Mouse (Mus musculus) kidney, embryonic 15.5 days (tissue): ENCODE measurements at regions not wholly inside any gene's neighbourhood (a gene's known extent, or its start where the extent isn't known, plus 50 kb on each side); places are given as distances from the start of the nearest gene placed in this dataset.

Experiments
- ATAC-seq: fragments of 200-750 bp; cut with Nextera tagmentation; replicated peaks from 2 replicates; pipeline ENCODE4 v1.8.0; 2017; ENCODE audit warnings: moderate TSS enrichment; ENCODE audit not compliant: low FRiP score
- H3K27ac ChIP-seq: fragments of 300-500 bp; sonication (generic); 2 replicates; pipeline ENCODE4 v1.5.1; 2015; ENCODE audit warnings: mild to moderate bottlenecking, inconsistent platforms
- H3K27me3 ChIP-seq: fragments of 300-500 bp; sonication (generic); 2 replicates; pipeline ENCODE4 v1.6.1; 2015; ENCODE audit warnings: inconsistent platforms
- H3K36me3 ChIP-seq: fragments of 300-500 bp; sonication (generic); 2 replicates; pipeline ENCODE4 v1.6.1; 2015; ENCODE audit warnings: inconsistent platforms
- H3K4me1 ChIP-seq: fragments of 300-500 bp; sonication (generic); 2 replicates; pipeline ENCODE4 v1.6.1; 2015; ENCODE audit warnings: inconsistent platforms
- H3K4me2 ChIP-seq: fragments of 300-500 bp; sonication (generic); 2 replicates; pipeline ENCODE4 v1.6.1; 2015; ENCODE audit warnings: moderate library complexity, mild to moderate bottlenecking, inconsistent platforms
- H3K4me3 ChIP-seq: fragments of 300-500 bp; sonication (generic); replicated peaks from 2 replicates; pipeline ENCODE4 v1.5.1; 2015; ENCODE audit warnings: mild to moderate bottlenecking, inconsistent platforms
- H3K9ac ChIP-seq: fragments of 300-500 bp; sonication (generic); 2 replicates; pipeline ENCODE4 v1.6.1; 2015; ENCODE audit warnings: mild to moderate bottlenecking, inconsistent platforms
- H3K9me3 ChIP-seq: fragments of 300-500 bp; sonication (generic); replicated peaks from 2 replicates; pipeline ENCODE4 v1.6.1; 2016; ENCODE audit warnings: inconsistent platforms
- WGBS: fragments of 180-500 bp; shearing (Covaris S2); methylation state at CpG from one replicate; pipeline ENCODE4 v1.1.7; 2015; ENCODE audit warnings: mixed read lengths; 5-methylcytosine and 5-hydroxymethylcytosine counted together

- 78% methylated on average over 5 of the region's 5 CpGs for WGBS
- H3K9me3 ChIP-seq: no peaks in the 10 kb centered on the region
- H3K4me1 ChIP-seq: no peaks in the 10 kb centered on the region
- no peaks in the 10 kb centered on the region; the same call in 1 of the 2 replicates for H3K27me3 ChIP-seq
- no peak overlapping the region for H3K4me2 ChIP-seq
- no peaks in the 10 kb centered on the region for H3K36me3 ChIP-seq
- H3K4me3 ChIP-seq: no peak overlapping the region
- ATAC-seq: no peak
- no peak overlapping the region for H3K9ac ChIP-seq
- no peak overlapping the region for H3K27ac ChIP-seq
Observed at GRCm38 (mm10) chr4:131415453-131415852, 422.6 kb downstream of the Ptpru start.

- Histone ChIP-seq H3K36me3 (no peaks in the 10 kb centered on the region), H3K9me3 (no peaks in the 10 kb centered on the region), H3K27me3 (no peaks in the 10 kb centered on the region; the same call in 1 of the 2 replicates), H3K4me1 (no peaks in the 10 kb centered on the region), H3K4me2 (no peak overlapping the region), H3K4me3 (no peak overlapping the region), H3K27ac (no peak overlapping the region), H3K9ac (no peak overlapping the region)
- WGBS: 42% methylated on average over 3 of the region's 3 CpGs
- ATAC-seq: no peak
Observed at GRCm38 (mm10) chr4:131416209-131416608, 421.9 kb downstream of the Ptpru start.

GRCm38 (mm10) chr4:131417159-131417748, 420.8 kb downstream of the Ptpru start:
- H3K4me1 ChIP-seq: no peaks in the 10 kb centered on the region
- H3K4me2 ChIP-seq: no peak overlapping the region
- no peak overlapping the region for H3K4me3 ChIP-seq
- H3K36me3 ChIP-seq: no peaks in the 10 kb centered on the region
- no peaks in the 10 kb centered on the region for H3K9me3 ChIP-seq
- ATAC-seq: no peak
- H3K27me3 ChIP-seq: no peaks in the 10 kb centered on the region
- H3K9ac ChIP-seq: no peak overlapping the region
- WGBS: 77% methylated on average over 14 of the region's 14 CpGs
- no peak overlapping the region for H3K27ac ChIP-seq

- 46% methylated on average over 11 of the region's 11 CpGs for WGBS
- Histone ChIP-seq H3K9me3 (no peaks in the 10 kb centered on the region), H3K36me3 (no peaks in the 10 kb centered on the region), H3K4me2 (no peak overlapping the region), H3K4me3 (no peak overlapping the region), H3K9ac (no peak overlapping the region), H3K27ac (no peak overlapping the region), H3K27me3 (0 out of 2 replicates have a peak, but pooled peaks cover 4% of the 10 kb centered on the region), H3K4me1 (peaks cover 17% of the 10 kb centered on the region; the same call in 1 of the 2 replicates)
- ATAC-seq: no peak
Observed at GRCm38 (mm10) chr4:131425311-131425710, 412.8 kb downstream of the Ptpru start.

GRCm38 (mm10) chr4:131427871-131428270, 410.2 kb downstream of the Ptpru start:
- Histone ChIP-seq H3K4me3 (no peak overlapping the region), H3K9ac (no peak overlapping the region), H3K9me3 (no peaks in the 10 kb centered on the region), H3K27ac (no peak overlapping the region), H3K27me3 (0 out of 2 replicates have a peak, but pooled peaks cover 4% of the 10 kb centered on the region), H3K36me3 (no peaks in the 10 kb centered on the region), H3K4me1 (peaks cover 20% of the 10 kb centered on the region; the same call in 1 of the 2 replicates), H3K4me2 (no peak overlapping the region)
- ATAC-seq: no peak
- 90% methylated on average over 7 of the region's 7 CpGs for WGBS

GRCm38 (mm10) chr4:131429356-131429755, 408.7 kb downstream of the Ptpru start:
- H3K9ac ChIP-seq: no peak overlapping the region
- no peaks in the 10 kb centered on the region for H3K9me3 ChIP-seq
- no peak overlapping the region for H3K4me2 ChIP-seq
- ATAC-seq: no peak
- H3K4me3 ChIP-seq: no peak overlapping the region
- H3K36me3 ChIP-seq: no peaks in the 10 kb centered on the region
- H3K27ac ChIP-seq: no peak overlapping the region
- 47% methylated on average over 11 of the region's 11 CpGs for WGBS
- 0 out of 2 replicates have a peak, but pooled peaks cover 4% of the 10 kb centered on the region for H3K27me3 ChIP-seq
- peaks cover 20% of the 10 kb centered on the region; the same call in 1 of the 2 replicates for H3K4me1 ChIP-seq

DNA sequence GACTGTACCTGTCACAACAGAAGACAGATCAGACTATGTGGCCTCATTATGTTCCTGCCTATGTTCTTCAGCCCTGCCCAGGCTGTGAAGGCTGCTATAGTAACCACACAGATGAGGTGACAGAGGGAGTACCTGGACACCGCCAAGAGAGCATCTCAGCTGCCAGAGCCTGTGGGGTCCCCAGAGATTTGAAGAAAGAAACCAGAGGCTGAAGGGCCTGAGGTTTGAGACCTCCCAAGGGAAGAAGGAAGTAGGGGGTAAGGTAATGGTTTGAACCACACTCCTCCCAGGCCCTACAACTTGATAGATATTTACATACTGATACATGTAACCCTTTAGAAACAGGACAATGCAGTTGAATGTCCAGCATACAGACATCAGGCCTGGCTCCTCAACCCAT, 407.7 kb downstream of the Ptpru start:
- H3K4me2 ChIP-seq: no peak overlapping the region
- no peak overlapping the region for H3K9ac ChIP-seq
- WGBS: 79% methylated on average over 1 of the region's 1 CpGs
- H3K27me3 ChIP-seq: no peaks in the 10 kb centered on the region
- H3K9me3 ChIP-seq: no peaks in the 10 kb centered on the region
- no peak for ATAC-seq
- H3K27ac ChIP-seq: no peak overlapping the region
- H3K36me3 ChIP-seq: no peaks in the 10 kb centered on the region
- no peak overlapping the region for H3K4me3 ChIP-seq
- peaks cover 18% of the 10 kb centered on the region; the same call in 1 of the 2 replicates for H3K4me1 ChIP-seq

DNA sequence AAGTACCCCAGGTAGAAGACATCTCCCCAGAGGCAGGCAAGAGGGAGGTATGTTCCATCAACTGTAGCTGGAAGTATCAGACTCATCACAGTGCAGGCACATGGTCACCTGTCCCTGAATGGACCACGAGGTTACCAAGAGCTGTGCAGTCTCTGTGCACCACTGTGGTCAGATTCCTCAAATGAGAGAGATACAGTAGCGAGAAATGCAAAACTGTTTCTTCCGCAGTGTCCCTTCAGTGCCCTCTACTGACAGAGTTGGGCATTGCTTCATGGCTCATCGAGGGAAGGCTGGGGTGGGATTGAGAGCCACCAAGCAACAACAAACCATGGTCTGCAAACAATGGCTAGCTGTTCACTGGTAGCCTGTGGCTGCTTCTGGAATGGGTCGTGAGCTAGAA, 406.9 kb downstream of the Ptpru start:
- H3K9ac ChIP-seq: no peak overlapping the region
- 0 out of 2 replicates have a peak, but pooled peaks have one; percentile 30 for ATAC-seq
- WGBS: 10% methylated on average over 5 of the region's 5 CpGs
- H3K4me2 ChIP-seq: no peak overlapping the region
- no peaks in the 10 kb centered on the region for H3K27me3 ChIP-seq
- H3K27ac ChIP-seq: no peak overlapping the region
- no peak overlapping the region for H3K4me3 ChIP-seq
- H3K36me3 ChIP-seq: no peaks in the 10 kb centered on the region
- H3K9me3 ChIP-seq: no peaks in the 10 kb centered on the region
- H3K4me1 ChIP-seq: peaks cover 17% of the 10 kb centered on the region; the same call in 1 of the 2 replicates

DNA sequence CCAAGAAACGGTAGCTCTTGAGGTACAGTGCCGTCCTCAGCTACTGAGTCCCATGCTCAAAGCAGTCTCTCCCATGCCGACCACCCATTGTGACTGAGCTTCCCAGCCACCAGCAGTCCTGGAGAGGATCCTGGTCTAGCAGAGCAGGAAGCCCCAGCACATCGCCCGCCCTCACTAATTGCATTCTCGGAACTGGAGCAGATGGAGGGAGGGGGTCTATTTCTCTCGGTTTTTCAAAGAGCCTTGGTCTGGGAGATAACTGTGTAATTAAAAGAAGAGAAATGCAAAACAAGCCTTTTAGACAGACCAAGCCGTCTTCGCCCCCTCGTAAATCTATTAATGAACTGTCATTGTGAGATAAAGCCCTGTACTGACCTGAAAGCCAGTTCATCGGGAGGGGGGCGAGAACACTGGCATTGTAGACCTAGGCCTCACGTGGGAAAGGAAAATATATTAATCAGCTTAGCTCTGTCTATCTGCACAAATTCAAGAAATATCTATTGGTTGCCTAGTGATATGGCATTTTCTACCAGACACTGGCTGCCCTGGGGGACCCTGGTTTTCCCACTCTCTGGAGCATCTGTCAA, 405.4 kb downstream of the Ptpru start:
- Histone ChIP-seq H3K4me3 (no peak overlapping the region), H3K4me2 (no peak overlapping the region), H3K9me3 (no peaks in the 10 kb centered on the region), H3K27me3 (no peaks in the 10 kb centered on the region), H3K4me1 (peaks cover 17% of the 10 kb centered on the region; the same call in 1 of the 2 replicates), H3K27ac (no peak overlapping the region), H3K36me3 (no peaks in the 10 kb centered on the region), H3K9ac (no peak overlapping the region)
- 60% methylated on average over 13 of the region's 13 CpGs for WGBS
- ATAC-seq: no peak

- Histone ChIP-seq H3K36me3 (no peaks in the 10 kb centered on the region), H3K9me3 (no peaks in the 10 kb centered on the region), H3K9ac (no peak overlapping the region), H3K27me3 (no peaks in the 10 kb centered on the region), H3K4me1 (0 out of 2 replicates have a peak, but pooled peaks cover 3% of the 10 kb centered on the region), H3K4me2 (no peak overlapping the region), H3K27ac (no peak overlapping the region), H3K4me3 (no peak overlapping the region)
- no peak for ATAC-seq
- 74% methylated on average over 12 of the region's 12 CpGs for WGBS
Observed at GRCm38 (mm10) chr4:131435222-131435621, 402.9 kb downstream of the Ptpru start.

GRCm38 (mm10) chr4:131438403-131438802, 399.7 kb downstream of the Ptpru start:
- Histone ChIP-seq H3K4me3 (no peak overlapping the region), H3K9ac (no peak overlapping the region), H3K27ac (no peak overlapping the region), H3K9me3 (no peaks in the 10 kb centered on the region), H3K4me1 (no peaks in the 10 kb centered on the region), H3K4me2 (no peak overlapping the region), H3K27me3 (no peaks in the 10 kb centered on the region), H3K36me3 (no peaks in the 10 kb centered on the region)
- no peak for ATAC-seq
- WGBS: 73% methylated on average over 2 of the region's 2 CpGs

DNA sequence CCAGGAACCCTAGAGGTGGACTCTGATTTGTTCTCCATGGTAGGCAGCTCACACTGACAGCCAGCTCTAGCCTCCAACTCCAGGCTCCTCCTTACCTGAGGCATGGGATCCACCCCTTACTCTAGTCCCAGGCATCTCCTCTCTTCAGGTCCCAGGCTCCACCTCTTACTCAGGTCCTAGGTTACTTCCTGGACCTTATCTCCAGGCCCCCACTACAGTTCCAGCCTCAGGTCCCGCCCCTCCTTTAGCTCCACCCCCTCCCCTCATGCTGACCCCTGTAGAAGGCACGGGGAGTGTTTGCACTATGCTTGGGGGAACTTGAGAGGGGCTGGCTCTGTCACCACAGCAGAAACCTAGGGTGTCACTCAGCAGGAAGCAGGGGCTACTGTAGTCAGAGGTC, 399.2 kb downstream of the Ptpru start:
- no peak for ATAC-seq
- Histone ChIP-seq H3K27me3 (no peaks in the 10 kb centered on the region), H3K4me1 (no peaks in the 10 kb centered on the region), H3K4me2 (no peak overlapping the region), H3K9me3 (no peaks in the 10 kb centered on the region), H3K4me3 (no peak overlapping the region), H3K27ac (no peak overlapping the region), H3K9ac (no peak overlapping the region), H3K36me3 (no peaks in the 10 kb centered on the region)
- WGBS: 31% methylated on average over 2 of the region's 2 CpGs
